Mouse (Mus musculus): Measurements from ENCODE around the gene Camsap1. TPM values are rescaled to one million over a fixed set of nuclear protein-coding genes. Genes with fewer than 3 reads are reported as not detected.
A peak's percentile ranks its signal among the peaks of the same experiment; 100 is the strongest.

The Camsap1 gene
- total RNA-seq (2021), result 100 to 1,000 TPM; 133 to 153 TPM
- long read RNA-seq, full-length matches to known transcripts, result 2 of 87 reads
- long read RNA-seq, partial matches to known transcripts, result 10 of 87 reads
- long read RNA-seq, other reads (novel, unspliced or antisense), result 75 of 87 reads

DNA sequence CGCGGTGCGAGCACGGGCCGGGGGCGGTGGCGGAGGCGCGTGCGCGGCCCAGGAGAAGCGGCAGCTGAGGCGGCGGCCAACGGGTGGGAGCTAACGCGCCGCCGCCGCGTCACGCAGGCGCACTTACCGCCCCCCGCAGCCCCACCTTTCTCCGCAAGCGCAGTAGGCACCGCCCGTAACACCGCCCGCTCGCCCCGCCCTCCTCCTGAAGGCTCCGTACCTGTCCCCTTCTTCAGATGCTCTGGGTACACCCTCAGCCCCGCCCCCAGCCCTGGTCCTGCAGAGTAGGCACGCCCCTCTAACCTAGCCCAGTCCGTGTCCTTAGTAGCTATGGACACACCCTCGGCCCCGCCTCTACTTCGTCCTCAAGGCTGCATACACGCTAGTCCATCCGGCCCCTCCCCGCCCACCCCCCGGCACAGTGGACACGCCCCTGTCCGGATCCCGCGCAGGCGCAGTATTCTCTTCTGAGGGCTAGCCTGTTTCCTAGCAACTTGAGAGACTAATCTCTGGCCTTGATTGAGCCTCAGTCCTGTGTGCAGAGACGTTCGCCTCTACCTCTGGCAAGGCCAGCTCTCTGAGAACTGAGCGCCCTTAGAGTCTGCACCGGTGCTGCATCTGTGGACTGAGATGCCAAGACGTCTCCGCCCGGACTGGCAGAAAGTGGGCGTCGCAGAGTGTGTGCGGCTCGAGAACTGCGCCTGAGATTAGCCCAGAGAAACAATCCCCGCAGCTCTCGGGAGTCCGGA is at the start of gene Camsap1:
TSS of gene Camsap1 (minus strand) at position 124 of the 749 bp plus-strand sequence.
- peak; percentile 98 to 99 for DNase-seq (ENCODE audit: low spot score in 2 of 2)

DNA sequence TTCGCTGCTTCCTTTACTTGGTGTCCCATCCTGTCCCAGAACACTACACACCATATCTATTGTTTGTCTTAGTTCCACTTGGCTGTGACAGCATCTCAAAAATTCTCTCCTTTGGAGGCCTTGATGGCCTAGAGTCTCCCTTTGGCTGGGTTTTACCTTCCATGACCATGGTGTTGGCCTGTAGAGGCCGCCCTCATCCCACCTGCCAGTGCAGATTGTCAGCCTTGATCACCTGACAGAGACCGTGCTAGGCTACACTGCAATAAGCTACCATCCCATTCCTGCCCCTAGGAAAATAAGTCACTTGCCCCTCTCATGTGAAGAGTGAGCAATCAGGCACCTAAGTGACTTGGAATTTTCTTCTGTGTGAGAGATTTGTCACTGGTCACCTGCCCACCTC is 47.2 kb upstream of the Camsap1 start:
- DNase-seq (ENCODE audit: low spot score in 2 of 2), result no peak

DNA sequence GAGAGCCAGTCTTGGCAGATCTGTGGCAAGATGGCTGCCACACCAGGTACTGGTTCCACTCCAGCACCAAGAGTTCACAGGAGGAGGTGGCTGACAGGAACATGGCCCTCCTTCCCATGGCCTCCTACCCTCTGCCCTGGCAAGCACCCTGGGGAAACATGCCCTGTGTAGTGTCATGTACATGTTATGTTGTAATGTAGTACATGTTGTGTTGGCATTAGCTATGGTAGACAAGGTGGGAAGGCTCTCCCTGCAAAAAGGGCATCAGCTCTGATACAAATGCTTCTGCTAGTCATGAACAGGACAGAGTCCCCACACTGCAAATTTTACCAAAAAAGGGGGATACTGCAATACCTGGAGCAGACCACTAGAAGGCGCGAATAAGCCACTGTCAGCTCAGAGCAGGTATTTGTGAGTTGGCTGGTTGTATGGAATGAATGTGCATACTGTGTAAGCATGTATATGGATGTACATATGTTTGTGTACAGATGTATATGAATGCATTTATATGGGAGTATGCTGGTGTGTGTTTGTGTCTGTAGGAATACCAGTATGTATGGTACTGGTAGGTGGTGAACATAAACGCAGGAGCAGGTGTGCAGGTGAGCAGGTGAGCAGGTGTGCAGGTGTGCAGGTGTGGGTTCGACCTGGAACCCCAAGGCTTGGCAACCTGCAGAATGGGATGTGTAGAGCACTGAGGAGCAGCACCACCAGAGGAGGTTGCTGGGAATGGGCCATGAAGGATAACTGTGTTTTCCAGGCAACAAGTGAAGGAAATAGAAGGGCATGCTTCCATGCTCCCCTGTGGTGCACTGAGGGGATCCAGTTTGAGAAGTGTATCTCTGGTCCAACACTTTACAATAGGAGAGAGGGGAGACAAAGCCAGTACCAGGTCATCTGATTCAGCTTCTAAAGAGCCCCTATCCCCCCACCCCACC is 41.3 kb upstream of the Camsap1 start:
- peak in 1 of 2 experiments; percentile 66 for DNase-seq (ENCODE audit: low spot score in 2 of 2)

DNA sequence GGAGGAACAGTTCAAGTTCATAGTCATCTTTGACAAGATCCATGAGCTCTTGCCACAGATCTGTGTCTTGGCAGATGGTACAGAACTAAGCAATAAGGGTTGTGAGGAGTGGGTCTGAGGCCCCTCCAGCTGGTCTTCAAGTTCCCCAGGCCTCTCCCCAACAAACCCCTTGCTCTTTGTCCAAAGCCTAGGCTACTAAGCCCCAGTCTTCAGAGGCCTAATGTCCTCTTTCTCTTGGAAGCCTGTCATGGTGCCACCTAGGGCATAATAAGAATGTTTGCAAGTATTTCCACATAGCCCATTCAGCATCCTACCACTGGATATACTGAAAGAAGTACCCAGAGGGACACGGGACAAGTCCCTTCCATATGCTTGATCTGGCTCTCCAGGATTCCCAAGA is 39.5 kb upstream of the Camsap1 start:
- DNase-seq (ENCODE audit: low spot score in 2 of 2), result no peak

DNA sequence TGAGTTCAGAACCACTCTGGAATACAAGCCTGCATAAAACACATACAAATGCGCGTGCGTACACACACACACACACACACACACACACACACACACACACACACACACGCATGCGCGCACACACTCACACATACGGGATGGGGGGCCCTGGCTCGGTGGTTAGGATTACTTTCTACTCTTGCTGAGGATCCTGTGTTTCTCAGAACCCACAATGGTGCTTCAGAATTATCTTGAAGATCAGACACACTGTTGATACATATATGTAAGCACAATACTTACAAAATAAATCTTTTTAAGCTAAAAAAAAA is 39.1 kb upstream of the Camsap1 start:
- no peak for DNase-seq (ENCODE audit: low spot score in 2 of 2)

DNA sequence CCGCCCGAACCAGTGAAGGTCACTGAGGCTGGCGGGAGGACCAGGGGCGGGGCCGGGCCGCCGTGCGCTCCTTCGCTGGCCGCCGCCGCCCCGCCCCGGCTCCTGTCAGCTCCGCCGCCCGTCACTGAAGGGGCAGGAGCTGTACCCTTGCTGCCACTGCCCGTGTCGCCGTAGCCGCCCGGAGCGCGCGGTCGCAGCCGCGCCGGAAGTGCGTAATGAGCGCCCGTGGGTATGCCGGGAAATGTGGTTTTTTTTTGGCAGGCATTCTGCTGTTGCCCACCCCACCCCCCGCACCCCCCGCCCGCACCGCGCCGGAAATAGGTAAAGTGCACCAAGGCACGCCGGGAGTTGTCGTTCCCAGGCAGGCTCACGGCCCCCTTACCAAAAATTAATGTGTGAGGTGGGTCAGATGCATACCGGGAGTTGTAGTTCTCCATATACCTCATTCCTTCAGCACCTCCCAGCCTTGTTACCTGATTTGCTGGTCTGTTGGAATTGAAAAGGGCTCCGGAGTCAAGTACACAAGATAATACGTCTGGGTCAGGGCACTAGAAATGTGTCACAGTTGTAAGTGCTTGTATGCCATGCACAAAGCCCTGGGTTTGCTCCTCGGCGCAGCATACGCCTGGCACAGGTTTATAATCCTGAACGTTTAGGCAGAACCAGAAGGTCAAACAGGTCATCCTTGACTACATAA is 38.6 kb upstream of the Camsap1 start, which contains the start of gene Ubac1:
TSS of gene Ubac1 (minus strand) at position 187 of the 697 bp plus-strand sequence.
- DNase-seq (ENCODE audit: low spot score in 2 of 2), result peak; percentile 88 to 95

DNA sequence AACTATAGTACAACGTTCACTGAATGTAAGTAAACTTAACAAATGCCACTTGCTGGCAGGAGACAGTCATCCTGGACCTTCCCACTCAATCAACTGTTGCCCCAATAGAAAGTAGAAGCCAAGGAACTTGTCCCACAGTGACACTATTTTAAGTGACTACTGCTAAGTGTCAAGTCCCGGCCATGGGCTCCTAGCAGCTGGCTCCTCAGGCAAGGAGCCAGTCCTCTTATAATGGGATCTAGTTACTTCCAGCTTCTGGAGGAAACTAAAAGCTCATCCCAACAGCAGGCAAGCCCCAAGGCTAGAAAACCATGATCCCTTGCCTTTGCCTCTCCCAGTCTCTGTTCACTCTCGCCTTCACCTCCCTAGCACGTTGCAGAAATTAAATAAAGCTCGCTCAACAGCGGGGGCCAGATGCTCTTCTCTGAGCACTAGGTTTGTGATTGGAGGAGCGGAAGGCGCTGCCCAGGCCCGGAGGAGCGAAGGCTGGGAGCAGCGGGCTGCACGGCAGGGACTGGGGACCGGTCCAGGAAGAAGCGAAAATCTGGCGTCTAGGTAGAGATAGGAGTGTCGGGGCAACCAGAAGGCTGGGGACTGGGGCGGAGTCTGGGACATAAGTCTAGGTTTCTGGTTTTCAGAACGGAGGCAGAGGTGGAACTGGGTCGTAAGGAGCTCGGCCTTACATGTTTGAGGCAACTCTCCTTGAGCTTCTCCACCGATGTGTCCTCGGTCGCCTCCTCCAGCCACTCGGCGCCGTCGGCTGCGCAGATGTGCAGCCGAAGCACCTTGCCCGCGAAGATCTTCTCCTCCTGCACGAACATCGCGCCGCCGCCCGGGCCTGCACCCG is 37.9 kb upstream of the Camsap1 start:
- DNase-seq (ENCODE audit: low spot score in 2 of 2), result peak; percentile 33 to 39

DNA sequence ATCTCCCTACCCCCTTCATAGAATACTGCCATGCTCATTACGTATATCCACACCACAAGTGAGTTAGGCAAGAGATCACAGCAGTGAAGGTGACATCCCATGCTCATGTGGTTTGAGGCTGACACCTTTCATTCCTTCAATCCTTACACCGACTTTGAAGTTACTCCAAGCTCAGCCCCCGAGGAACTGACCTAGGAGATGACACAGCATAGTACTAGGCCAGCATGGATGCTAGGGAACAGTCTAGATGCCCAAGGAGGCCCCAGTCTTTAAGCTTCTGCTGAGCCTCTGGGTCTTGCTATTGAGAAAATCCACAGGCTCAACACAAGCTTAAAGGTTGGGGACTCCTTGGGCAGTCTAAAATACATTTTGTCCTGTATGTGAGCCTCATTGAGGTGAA is 36.8 kb upstream of the Camsap1 start:
- no peak for DNase-seq (ENCODE audit: low spot score in 2 of 2)

DNA sequence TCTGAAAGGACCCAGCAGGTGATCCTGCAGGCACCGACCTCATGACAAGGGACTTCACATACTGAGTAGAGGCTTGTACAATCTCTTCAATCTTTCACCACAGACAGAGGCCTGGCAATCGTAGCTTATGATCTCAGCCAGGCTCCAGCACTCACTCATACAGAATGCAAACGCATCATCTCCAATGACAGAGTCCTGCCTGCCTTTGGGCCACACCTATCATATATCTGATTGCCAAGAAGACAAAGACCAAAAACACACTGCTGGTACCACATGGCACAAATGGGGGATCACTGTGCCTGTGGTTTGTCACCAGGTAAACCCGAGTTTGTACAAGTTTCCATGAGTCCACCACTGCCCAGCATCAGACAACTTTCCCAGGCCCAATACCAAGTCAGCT is 34.2 kb upstream of the Camsap1 start:
- no peak for DNase-seq (ENCODE audit: low spot score in 2 of 2)

DNA sequence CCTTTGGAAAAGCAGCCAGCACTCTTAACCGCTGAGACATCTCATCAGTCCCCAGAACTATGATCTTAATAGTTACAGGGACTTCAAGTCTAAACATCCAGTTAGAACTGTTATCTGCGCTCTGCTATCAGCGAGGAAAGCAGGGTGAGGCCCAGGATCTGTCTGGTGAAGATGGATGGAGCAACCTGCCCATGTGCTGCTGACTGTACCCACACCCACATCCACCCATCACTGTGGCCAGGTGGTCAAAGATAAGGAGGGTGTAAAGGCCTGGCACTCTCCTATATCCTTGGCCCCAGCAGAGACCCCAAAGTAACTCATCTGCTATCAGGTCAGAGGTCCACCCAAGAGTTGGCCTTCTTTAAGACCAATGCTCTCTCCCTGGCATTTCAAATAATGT is 30.6 kb upstream of the Camsap1 start:
- no peak for DNase-seq (ENCODE audit: low spot score in 2 of 2)

DNA sequence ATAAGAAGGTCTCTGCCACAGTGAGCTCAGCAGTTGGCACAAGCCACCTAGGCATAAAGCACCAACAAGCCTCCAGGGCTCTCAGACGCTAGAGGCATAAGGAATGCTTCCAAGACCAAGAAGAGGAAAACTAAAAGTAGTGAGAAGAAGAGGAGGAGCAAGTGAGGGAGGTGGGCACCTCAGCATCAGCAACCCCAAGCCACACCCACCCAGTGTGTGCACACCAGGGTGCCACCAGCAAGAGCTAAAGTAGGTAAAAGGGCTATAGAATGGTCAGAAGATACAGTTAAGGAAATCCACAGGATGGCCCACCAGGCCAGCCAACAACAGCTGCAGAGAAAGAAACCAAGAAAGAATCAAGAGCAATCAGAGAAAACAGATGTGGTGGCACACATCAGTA is 28.3 kb upstream of the Camsap1 start:
- DNase-seq (ENCODE audit: low spot score in 2 of 2), result no peak

DNA sequence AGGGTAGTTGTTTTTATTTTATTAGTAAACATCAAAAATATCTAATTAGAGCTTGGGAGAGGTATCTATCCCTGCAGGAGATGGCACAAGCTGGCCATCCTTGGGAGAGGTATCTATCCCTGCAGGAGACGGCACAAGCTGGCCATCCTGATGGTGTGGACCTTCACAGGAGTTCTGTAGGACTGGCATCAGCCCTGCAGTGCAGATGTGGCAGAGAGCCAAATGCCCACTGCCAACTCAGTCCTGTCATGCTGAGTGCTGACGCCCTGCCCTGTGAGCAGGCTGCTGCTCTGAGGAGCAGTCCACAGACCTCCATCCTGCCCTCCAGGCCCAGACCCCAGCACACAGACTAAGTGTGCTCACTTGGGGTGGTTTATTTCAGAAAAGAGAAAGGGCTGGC is 18.9 kb upstream of the Camsap1 start:
- DNase-seq (ENCODE audit: low spot score in 2 of 2), result no peak

DNA sequence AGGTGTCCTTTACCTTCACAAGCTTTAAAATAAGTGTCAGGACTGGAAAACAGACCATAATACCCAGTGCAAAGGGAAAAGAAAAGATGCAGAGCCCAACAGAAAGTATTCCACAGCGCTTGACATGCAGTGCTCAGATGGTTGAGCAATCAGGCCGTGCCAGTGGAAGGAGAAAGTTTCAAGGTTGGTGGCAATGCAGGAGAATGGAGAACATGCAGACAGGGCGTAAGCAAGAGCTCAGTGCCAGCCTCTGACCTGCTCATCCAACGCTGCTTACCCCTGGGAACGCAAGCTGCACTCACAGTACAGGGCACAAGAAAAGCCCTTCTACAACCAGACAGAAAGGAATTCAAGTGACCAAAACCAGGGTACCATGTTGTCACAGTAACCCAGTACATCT is 18.1 kb upstream of the Camsap1 start:
- no peak for DNase-seq (ENCODE audit: low spot score in 2 of 2)

DNA sequence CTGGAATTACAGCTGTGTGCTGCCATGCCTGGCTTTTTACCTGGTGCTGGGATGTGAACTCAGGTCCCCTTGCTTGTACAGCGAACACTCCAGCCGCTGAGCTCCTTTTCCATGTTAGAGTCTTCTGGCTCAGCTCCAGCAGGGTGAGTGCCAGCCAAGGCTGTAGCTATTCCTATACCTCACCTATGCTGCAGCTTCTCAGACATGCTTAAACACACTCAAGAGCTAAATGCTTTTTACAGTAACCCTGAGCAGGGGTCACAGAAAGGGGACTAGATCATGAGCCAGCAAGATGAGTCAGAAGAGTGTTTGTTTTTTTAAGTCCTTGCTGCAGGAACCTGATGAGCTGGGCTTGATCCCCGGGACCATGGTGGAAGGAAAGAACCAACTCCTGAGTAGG is 14.6 kb upstream of the Camsap1 start:
- DNase-seq (ENCODE audit: low spot score in 2 of 2), result no peak

DNA sequence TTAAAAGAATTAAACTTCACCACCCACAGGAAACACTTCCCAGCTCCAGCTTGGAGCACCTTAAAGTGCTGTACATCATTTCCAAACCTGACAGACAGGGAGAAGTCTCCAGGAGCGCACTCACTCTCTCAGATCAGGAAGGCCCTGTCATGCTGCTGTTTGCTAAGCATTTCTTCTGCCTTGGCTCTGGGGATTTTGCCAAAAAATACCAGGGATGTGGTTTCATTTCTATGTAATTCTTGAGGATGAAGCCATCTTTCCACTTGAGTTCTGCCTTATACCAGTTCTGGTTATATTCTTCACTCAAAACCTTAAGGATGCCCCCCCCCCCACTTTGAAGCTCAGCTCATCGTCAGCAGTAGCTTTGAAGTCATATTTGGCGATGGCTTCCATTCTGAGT is 11.7 kb upstream of the Camsap1 start:
- DNase-seq (ENCODE audit: low spot score in 2 of 2), result no peak

DNA sequence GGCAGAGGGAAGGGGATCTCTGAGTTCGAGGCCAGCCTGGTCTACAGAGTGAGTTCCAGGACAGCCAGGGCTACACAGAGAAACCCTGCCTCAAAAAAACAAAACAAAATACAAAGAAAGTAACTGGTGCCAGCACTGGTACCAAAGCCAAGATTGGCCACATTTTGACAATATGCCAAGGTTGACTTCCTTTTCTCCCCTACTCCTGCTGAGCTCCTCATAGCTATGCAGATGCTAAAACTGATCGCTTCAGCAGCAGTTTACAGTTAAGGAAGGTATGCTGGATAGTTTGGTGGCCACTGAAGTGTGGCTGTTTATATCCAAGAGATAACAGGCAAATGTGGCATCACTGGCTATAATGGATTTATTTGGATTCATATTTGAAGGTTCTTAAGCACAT is 9.2 kb upstream of the Camsap1 start:
- no peak for DNase-seq (ENCODE audit: low spot score in 2 of 2)

DNA sequence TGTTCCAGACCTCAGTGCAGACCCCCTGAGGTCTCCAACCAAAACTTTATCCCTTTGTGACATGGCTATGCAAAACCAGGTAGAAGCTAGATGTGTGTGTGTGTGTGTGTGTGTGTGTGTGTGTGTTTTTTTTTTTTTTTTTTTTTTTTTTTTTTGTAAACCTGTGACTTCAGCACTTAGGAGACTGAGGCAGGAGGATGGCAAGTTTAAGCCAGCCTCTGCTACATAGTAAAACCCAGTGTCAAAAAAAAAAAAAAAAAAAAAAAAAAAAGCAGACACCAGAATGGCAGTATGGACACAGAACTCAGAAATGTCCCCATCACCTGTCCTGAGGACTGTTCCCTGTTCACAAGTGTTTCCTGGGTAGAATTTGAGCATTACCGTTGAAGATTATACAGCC is 6.6 kb upstream of the Camsap1 start:
- DNase-seq (ENCODE audit: low spot score in 2 of 2), result no peak

DNA sequence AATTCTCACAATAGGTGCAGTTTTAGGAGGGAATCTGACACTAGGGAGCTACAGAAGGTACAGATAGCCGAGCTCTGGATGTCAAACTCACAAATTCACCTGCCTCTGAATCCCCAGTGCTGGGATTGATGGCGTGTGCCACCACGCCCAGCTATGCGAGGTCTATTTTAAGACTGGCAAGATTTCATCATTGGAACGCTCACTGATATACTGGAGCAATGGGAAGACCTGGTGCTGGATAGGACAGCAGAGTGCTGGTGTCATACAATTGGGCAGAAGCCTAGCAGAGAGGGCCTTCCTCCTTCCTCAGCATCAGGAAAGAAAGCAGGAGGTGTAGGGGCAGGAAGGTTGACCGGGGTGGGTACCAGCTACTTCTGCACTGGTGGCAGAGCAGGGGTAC is 4.7 kb upstream of the Camsap1 start:
- no peak for DNase-seq (ENCODE audit: low spot score in 2 of 2)

DNA sequence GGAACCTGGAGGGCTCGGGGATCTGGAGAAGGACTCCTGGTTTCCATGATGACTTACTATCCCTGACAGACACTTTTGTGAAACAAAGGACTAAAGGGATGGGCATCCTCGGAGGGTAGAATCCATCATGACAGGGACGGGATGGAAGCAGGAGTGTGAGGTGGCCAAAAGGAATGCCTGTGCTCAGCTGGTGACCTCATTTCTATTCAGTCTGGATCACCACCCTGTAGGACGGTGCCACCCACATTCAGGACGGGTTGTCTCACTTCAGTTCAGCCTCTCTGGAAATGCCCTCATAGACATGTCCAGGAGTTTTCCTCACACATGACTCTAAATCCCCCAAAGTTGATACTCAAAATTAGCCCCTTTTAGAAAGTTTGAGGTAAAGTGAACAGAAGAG is 3.5 kb upstream of the Camsap1 start:
- no peak for DNase-seq (ENCODE audit: low spot score in 2 of 2)

DNA sequence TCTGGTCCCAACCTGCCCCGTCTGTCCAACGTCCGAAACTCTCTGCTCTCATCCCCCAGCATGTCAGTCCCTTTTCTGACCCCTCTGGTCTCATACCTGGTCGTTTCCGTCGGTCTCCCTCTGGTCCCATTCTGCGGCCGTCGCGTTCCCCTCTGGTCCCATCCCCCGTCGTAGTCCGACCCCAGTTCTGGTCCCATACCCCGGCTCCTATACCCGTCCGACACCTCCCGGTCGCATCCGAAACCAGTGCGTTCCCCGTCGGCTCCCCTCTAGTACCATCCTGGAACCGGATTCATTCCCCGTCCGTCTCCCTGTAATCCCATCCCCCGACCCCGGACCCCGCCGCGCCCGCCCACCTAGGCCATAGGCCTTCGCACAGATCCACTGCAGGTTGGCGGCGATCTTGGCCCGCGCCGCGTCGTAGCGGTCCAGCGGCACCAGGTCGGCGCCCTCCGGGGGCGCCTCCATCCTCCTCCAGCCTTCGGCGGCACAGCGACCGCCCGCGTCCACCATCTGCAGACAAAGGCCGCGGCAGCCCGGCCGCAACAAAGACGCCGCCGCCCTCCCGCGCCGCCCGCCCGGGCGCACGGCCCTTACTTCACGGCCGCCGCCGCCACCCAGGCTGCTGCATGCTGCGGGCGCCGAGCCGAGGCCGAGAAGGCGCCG is 523 bp downstream of the Camsap1 start:
- DNase-seq (ENCODE audit: low spot score in 2 of 2), result peak in 1 of 2 experiments; percentile 23
